Mouse (Mus musculus): ENCODE data around the gene Nrf1.

Gene Nrf1

DNA sequence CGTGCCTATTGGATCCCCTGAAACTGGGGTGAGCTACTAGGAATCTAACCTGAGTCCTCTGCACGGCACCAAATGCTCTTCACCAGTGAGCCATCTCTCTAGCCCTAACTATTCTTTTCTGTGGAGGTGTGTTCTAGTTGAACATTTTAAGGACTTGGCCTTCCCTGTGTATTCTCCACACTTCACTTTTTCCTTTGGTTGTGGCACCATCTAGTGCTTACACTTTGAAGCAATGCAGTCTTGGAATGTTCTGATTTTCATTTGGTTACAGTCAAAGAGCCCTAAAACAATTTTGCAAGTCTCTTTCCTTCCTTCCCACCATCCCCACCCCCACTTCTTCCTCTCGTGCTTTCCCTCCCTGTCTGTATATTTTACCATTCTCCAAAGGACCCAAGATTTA, 33.6 kb downstream of the Nrf1 start:
- DNase-seq, result peak; percentile 58

DNA sequence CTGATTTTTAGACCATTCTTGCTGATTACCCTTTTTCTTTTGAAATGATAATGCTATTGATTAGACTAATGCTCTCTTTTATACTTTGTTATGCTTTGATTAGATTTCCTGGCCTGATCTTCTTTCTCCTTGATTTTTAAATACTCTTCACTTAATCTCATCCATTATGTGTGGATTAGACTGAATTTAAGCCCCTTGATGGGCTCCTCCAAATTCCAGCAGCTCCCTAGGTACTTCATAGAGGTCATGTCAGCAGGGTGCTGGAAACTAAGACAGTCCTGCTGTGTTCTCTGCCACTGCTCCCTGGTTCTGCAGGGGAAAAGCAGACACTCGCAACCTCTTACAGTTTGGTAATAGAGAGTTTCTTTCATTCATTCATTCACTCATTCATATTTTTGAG, 35.5 kb downstream of the Nrf1 start:
- DNase-seq, result no peak

DNA sequence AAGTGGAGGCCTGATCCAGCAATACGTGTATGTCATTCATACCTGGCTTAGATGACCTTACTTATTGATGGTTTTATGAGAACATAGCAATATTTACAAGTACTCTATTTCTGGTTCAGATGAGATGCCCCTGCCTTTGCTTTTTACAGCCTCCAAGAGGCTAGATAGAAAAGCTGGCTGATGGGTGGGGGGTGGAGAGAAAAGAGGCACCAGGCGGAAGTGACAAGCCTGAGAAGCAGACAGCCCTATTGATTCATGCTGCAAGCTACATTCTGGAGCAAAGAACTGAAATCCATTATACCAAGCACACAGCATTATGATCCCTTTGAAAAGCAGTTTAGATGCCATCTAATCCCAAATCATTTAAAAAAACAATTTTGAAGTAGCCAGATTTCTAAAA, 37.6 kb downstream of the Nrf1 start:
- DNase-seq, result no peak

DNA sequence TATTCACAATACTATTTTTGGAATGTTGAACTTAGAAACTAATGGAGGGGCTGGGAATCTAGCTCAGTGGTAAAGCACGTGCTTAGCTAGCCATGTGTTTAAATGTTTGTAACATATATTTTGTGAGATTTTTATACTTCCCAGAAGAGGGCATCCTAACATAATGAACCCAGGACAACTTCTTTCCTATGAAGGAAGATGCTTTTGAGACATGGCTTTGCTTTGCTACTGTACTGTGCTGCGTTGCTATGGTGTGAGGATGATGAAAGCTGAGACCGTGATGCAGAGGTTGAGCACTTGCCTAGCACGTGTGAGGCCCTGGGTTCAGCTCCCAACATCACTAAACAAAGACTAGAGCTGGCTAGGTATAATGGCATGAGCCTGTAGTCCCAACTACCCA, 43.4 kb downstream of the Nrf1 start:
- no peak for DNase-seq

- no peak for DNase-seq
These were observed 45.0 kb downstream of the Nrf1 start for GRCm38 (mm10) chr6:30092816-30093215.

- DNase-seq, result no peak
These were observed 54.1 kb downstream of the Nrf1 start for GRCm38 (mm10) chr6:30101773-30102415.

- no peak for DNase-seq
These were observed 58.3 kb downstream of the Nrf1 start for GRCm38 (mm10) chr6:30106091-30106490.

DNA sequence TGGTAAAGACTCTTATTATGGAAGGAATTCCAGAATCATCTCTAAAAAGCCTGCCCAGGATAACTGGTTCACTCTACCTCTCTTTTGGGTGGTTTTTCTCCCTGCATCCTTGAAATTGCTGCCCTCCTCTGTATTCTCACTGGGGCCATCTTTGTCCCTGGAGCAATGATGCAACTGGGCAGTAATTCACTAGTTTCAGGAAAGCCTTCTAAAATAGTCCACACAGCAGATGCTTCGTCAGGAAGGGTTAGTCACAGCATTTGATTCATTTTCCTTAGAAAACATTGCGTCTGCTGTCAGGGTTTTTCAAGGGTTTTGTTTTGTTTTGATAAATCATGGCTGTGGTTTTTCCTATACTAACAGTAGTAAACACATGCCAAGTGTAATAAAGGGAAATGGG, 59.7 kb downstream of the Nrf1 start:
- DNase-seq, result no peak

DNA sequence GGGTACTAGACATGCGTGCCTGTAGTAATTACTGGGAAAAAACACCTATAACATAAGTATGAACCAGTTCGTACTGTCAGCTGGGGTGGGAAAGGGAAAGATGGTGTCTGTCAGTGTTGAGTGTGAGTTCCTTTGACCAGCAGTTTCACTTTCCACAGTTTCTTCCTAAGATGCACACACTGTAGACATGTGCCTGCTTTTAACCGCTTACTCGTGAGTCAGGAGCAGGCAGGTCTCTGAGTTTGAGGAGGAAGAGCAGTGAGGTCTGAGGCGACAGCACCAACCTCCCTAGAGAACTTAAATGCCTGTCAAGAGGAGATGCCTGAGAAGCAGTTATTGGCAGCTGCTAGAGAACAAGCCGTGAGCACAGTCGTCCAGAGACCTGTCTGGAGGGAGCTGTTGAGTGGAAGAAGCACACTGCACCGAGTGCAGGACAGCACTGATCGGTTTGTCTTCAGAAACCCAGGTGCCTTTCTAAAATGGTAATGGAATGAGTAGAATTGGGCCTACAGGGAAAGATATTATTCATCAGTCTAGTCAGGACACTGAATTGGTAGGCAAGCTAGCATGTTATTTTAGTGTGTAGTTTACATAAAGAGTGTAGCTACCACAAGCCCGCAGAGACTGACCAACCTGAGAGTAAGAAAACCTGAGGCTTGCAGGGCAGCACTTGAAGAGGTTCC, 62.2 kb downstream of the Nrf1 start:
- no peak for DNase-seq

GRCm38 (mm10) chr6:30112349-30113132, 64.8 kb downstream of the Nrf1 start:
- no peak for DNase-seq

GRCm38 (mm10) chr6:30114101-30114500, 66.3 kb downstream of the Nrf1 start:
- no peak for DNase-seq

DNA sequence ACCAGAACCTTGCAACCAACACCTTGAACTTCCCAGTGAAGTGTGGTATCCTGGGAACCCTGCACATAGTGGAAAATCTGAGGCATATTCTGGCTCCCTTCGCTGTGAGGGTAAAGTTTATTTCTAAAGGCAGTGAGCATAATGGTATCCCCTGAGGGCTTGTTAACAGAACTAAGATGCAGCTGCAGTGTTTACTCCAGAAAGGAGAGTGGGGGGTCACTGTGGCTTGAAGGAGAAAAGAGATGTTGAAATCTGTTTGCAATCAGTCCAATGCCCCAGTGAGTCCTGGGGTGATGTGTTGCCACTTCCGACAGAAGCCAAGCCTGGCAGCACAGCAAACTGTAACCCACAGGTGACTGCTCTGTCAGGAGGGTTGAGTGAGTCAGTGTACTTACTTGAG, 73.4 kb downstream of the Nrf1 start:
- DNase-seq, result no peak

DNA sequence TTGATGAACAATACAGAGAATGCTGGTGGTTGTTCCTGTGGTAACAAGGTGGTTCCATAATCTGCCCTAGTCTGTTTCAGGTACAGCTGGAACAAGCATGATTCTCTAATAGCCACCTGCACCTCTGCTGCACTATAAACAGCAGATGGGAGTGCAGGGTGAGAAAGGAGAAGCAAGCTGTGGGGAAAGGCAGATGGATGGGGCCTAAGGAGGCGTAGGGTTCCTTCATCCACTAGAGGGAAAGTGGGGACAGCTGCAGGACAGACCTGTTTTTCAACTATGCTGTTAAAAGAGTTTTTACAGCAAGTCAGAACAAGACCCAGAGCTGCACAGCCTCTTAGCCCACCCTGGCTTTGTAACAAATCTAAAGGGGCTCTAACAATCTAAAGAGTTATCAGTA, 73.8 kb downstream of the Nrf1 start:
- DNase-seq, result no peak

- DNase-seq, result no peak
These were observed 75.6 kb downstream of the Nrf1 start for GRCm38 (mm10) chr6:30123391-30123790.

- DNase-seq, result no peak
These were observed 78.3 kb downstream of the Nrf1 start for GRCm38 (mm10) chr6:30126060-30126459.

DNA sequence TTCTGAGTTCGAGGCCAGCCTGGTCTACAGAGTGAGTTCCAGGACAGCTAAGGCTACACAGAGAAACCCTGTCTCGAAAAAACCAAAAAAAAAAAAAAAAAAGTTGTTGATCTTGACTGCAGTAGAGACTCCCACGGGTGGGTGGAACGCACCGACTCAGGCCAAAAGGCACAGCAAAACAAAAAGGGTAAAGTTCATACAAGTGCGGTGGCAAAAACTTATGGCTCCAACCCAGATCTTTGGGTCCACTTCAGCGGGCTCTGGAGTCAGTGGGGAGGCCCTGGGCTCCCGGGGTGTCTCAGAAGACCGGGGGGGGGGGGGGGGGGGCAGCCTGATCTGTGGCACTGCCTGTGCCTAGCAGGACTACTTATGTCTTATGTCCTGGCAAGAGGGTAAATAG, 79.0 kb downstream of the Nrf1 start:
- DNase-seq, result no peak

GRCm38 (mm10) chr6:30132399-30132798, 84.6 kb downstream of the Nrf1 start:
- no peak for DNase-seq

- DNase-seq, result no peak
These were observed 87.8 kb downstream of the Nrf1 start for GRCm38 (mm10) chr6:30135590-30135989.

DNA sequence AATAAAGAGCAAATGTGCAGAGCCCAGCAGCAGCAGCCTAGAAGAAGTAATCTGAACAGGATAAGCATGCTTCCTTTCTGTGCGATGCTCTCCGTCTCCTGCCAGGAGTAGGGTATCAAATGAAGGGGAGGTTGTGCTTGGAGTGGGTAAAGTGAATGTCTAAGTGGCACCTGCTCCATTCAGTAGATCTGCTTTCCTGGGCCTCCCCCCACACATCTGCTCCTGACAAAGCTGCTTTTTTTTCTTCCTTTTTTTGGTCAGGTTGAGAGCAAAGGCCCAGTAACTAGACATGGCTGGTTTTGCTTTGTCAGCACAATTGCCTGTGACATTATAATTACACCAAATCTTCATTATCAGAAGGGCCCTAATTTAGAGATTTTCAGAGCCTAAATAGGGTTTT, 89.4 kb downstream of the Nrf1 start:
- DNase-seq, result no peak

DNA sequence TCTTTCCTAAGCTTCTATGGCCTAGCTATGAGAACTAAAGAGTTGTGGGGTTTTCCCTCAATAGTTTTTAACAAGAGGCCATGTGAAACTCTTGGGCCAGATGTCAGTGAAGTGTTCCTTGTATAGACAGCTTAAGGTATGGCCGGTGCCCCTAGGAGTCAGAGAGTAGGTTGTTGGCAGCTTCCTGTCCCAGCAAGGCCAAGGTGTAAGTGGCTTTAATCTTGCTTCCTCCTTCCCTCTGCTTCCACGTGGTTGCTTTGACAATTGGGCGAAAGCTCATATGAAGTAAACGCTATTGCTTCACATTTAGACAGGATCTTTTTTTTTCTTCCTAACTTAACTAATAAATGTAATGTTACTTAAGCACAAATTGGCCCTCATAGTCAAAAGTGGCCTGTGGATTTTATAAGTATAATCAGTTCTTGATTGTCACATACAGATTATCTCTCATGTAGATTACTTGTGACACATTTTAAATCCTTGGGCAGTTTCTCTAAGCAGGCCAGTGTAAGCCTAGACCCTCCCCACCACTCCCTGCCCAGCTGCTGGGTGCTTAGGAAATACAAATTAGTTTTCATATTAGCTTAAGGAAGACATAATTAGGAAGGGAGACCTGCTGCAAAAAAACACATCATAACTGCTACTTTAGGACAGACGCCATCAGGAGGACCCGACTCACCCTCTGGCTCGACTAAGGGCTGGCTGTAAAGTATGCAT, 91.7 kb downstream of the Nrf1 start:
- no peak for DNase-seq

GRCm38 (mm10) chr6:30143263-30143662, 95.5 kb downstream of the Nrf1 start:
- no peak for DNase-seq

DNA sequence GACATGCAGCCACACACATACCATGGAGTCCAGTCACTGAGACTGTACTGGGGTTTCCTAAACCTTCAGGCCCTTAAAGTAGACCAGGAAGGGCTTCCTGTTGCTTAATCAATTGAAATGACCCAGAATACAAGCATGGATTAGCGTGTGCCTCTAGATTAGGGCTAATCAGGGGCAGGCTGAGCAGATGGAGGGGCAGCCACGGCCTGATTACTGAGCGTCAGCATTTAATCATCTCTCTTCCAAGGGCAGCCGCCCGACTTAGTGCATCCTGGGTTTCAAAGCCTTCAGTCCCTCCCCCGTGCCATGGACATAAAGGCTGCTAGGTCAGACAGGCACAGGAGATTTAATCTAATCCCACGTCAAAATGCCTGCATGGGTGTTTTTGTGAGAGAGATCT, 99.3 kb downstream of the Nrf1 start:
- no peak for DNase-seq

DNA sequence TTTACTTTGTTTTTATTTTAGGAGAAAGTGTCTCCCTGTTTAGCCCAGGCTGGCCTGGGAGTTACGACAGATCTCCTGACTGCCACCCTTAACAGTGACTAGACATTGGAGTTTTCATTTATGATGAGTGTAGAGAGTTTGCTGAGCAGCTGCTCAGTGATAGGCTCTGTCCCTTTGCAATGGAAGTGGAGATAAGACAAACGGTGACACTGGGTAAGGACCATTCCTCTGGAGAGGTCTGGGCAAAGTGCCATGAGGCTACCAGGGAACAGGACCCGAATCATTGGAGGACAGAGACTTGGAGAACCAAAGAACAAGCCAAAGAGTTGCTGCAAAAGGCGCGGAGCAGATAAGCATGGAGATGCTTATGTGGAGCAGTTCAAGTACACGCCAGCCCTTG, 100.0 kb downstream of the Nrf1 start:
- no peak for DNase-seq

- no peak for DNase-seq
These were observed 102.7 kb downstream of the Nrf1 start for GRCm38 (mm10) chr6:30150471-30150870.
